Mouse (Mus musculus): Measurements from ENCODE around the gene Sectm1a. TPM values are rescaled to one million over a fixed set of nuclear protein-coding genes. Genes with fewer than 3 reads are reported as not detected.

Gene Sectm1a
- total RNA-seq, 2 experiments from 2014 or later = not detected

Other genes starting within 250 kb of the Sectm1a start
- 1 to 10 TPM; 8.1 to 8.4 TPM for gene Ccdc57, start 148.3 kb downstream of the Sectm1a start, total RNA-seq (2021)
- 1 to 10 TPM; 3.6 to 5.1 TPM for gene Slc16a3, start 132.7 kb downstream of the Sectm1a start, total RNA-seq (2021)
- 100 to 1,000 TPM; 112 to 119 TPM for gene Csnk1d, start 89.9 kb downstream of the Sectm1a start, total RNA-seq (2021)
- gene Cd7, start 41.8 kb downstream of the Sectm1a start, total RNA-seq (2021) = not detected
- gene Sectm1b, start 17.7 kb downstream of the Sectm1a start, total RNA-seq (2021) = not detected
- not detected for gene Tex19.2, start 37.5 kb upstream of the Sectm1a start, total RNA-seq (2021)
- not detected for gene Tex19.1, start 64.9 kb upstream of the Sectm1a start, total RNA-seq (2021)
- not detected for gene Uts2r, start 79.1 kb upstream of the Sectm1a start, total RNA-seq (2021)
- 10 to 100 TPM; 41.0 to 42.7 TPM for gene Hexdc, start 123.2 kb upstream of the Sectm1a start, total RNA-seq (2021)
- 1 to 10 TPM; 7.4 to 9.2 TPM for gene Ogfod3, start 123.5 kb upstream of the Sectm1a start, total RNA-seq (2021)
- 10 to 100 TPM; 22.8 to 24.7 TPM for gene Cybc1, start 148.1 kb upstream of the Sectm1a start, total RNA-seq (2021)
- 10 to 100 TPM; 67.6 to 80.3 TPM for gene Narf, start 156.0 kb upstream of the Sectm1a start, total RNA-seq (2021)
- 100 to 1,000 TPM; 118 to 121 TPM for gene Foxk2, start 178.8 kb upstream of the Sectm1a start, total RNA-seq (2021)

Measured in left cerebral cortex, postnatal 10 days (tissue).